Comparison of ENCODE assay signal across 10 mouse cellular contexts in genomic region chr13:97566071-97566470, GRCm38 (mm10).
A peak's percentile ranks its signal among the peaks of the same experiment; 100 is the strongest.
DNase-seq lines count a peak whose midpoint lies in the region; ATAC-seq lines count a peak whose summit lies in the region.
"Had no signal": no experiment of that assay in that cellular context is flagged by ENCODE, and none has a peak within 500 bp of the region (broad histone marks: within the 10 kb centered on the region; RNA-seq: fewer than 3 reads in every experiment).

No protein-coding gene starts in this region.

- no peak overlapping the region for H3K4me3 ChIP-seq in midbrain, embryonic 13.5 days (replicated peaks)
- H3K4me3 ChIP-seq: hindbrain, embryonic 15.5 days; myocyte had no signal

- H3K4me1 ChIP-seq in midbrain, embryonic 13.5 days (replicated peaks): peaks cover 11% of the 10 kb centered on the region

- H3K9me3 ChIP-seq in midbrain, embryonic 13.5 days: no peaks in the 10 kb centered on the region
- H3K9me3 ChIP-seq: hindbrain, embryonic 15.5 days had no signal

- H3K27me3 ChIP-seq in midbrain, embryonic 13.5 days: 0 out of 2 replicates have a peak, but pooled peaks cover 3% of the 10 kb centered on the region
- H3K27me3 ChIP-seq: hindbrain, embryonic 15.5 days had no signal

- 20% methylated on average over 7 of the region's 7 CpGs for WGBS in midbrain, embryonic 13.5 days

- no peak overlapping the region for H3K9ac ChIP-seq in midbrain, embryonic 13.5 days (replicated peaks)
- H3K9ac ChIP-seq: hindbrain, embryonic 15.5 days had no signal

- peak; percentile 76 for DNase-seq in gastrocnemius, adult 18-20 months (ENCODE audit: low spot score)
- no peak for DNase-seq in gastrocnemius, postnatal 10 days
- peak; percentile 28 for DNase-seq in lung, postnatal 36 days
- DNase-seq in lung, postnatal 4 days: no peak
- DNase-seq in heart, adult 9 months (ENCODE audit: low spot score in 2 of 2): peak; percentile 71 to 72
- DNase-seq in c-Kit-positive CD71-positive TER-119-positive erythroid progenitor cells, embryonic 14.5 days (ENCODE audit: low spot score): no peak
- DNase-seq in urinary bladder, postnatal 25 days (ENCODE audit: low spot score): no peak

- H3K27ac ChIP-seq in midbrain, embryonic 13.5 days: 0 out of 2 replicates have a peak overlapping the region, but pooled peaks have one; percentile 8
- H3K27ac ChIP-seq: hindbrain, embryonic 15.5 days had no signal

- no peak overlapping the region for H3K4me2 ChIP-seq in midbrain, embryonic 13.5 days (replicated peaks)
- H3K4me2 ChIP-seq: hindbrain, embryonic 15.5 days had no signal

- no peaks in the 10 kb centered on the region for H3K36me3 ChIP-seq in midbrain, embryonic 13.5 days
- H3K36me3 ChIP-seq: hindbrain, embryonic 15.5 days had no signal

- peak; percentile 27; the same call in 1 of the 2 replicates for ATAC-seq in midbrain, embryonic 13.5 days

Comparison
In these comparisons a context has a peak if more than half of its experiments do, and no peak if none do; other contexts are left out.
1. DNase-seq: peak in gastrocnemius, adult 18-20 months (single experiment), lung, postnatal 36 days (single experiment) and heart, adult 9 months (2 of 2); none in gastrocnemius, postnatal 10 days (single experiment), lung, postnatal 4 days (0 of 2), c-Kit-positive CD71-positive TER-119-positive erythroid progenitor cells, embryonic 14.5 days (single experiment) and urinary bladder, postnatal 25 days (single experiment).